Mouse (Mus musculus): ENCODE results near the gene Sap30l.

DNA sequence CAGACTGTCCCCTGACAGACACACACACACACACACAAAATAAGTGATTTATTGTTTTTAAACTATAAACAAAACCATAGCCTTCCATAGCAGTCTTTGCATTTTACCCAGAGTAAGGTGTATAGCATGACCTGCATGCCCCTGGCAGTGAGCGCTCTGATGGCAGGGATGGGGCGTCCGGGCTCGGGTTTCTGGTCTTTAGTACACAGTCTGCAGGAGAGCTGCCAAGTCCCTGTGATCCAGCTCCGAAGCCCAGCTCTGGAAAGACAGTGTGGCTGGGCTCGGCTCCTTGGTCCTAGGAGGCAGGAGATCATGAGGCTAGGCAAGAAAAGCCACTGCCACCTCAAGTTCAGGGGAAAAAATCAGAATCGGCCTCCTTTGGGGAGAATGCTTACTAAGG is 9.6 kb downstream of the Sap30l start:
- no peak for TF ChIP-seq CTCF (IDR thresholded peaks at IDR 0.05; ENCODE audit: insufficient read depth, low read length)
- TF ChIP-seq POLR2A (IDR thresholded peaks at IDR 0.05; ENCODE audit: borderline replicate concordance, extremely low read depth, low read depth, low read length) = no peak
